Mouse (Mus musculus) forebrain, embryonic 14.5 days (tissue): ENCODE results near the gene Lyplal1. TPM values are rescaled to one million over a fixed set of nuclear protein-coding genes. Genes with fewer than 3 reads are reported as not detected.

Experiments
- ATAC-seq: fragments of 200-750 bp; cut with Nextera tagmentation; 2 replicates; pipeline ENCODE4 v1.8.0; 2017; ENCODE audit warnings: mild to moderate bottlenecking, moderate library complexity
- DNase-seq: peaks from one replicate; pipeline ENCODE4 v3.0.0-alpha.2; 2015; ENCODE audit warnings: low spot score
- H3K27ac ChIP-seq: fragments of 300-500 bp; sonication (generic); 2 replicates; pipeline ENCODE4 v1.5.1; 2014; ENCODE audit warnings: low read depth, mild to moderate bottlenecking, control low read depth, low read length, moderate library complexity
- H3K27me3 ChIP-seq: fragments of 300-500 bp; sonication (generic); replicated peaks from 2 replicates; pipeline ENCODE4 v1.6.1; 2014; ENCODE audit warnings: low read length, control low read depth, mixed read lengths; ENCODE audit not compliant: control insufficient read depth, insufficient read depth
- H3K36me3 ChIP-seq: fragments of 300-500 bp; sonication (generic); 2 replicates; pipeline ENCODE4 v1.6.1; 2014; ENCODE audit warnings: low read length, control low read depth; ENCODE audit not compliant: control insufficient read depth, insufficient read depth
- H3K4me1 ChIP-seq: fragments of 300-500 bp; sonication (generic); 2 replicates; pipeline ENCODE4 v1.6.1; 2014; ENCODE audit warnings: antibody characterized with exemption, low read length, control low read depth; ENCODE audit not compliant: control insufficient read depth, insufficient read depth
- H3K4me2 ChIP-seq: fragments of 300-500 bp; sonication (generic); 2 replicates; pipeline ENCODE4 v1.6.1; 2014; ENCODE audit warnings: mild to moderate bottlenecking, control low read depth, low read length
- H3K4me3 ChIP-seq: fragments of 300-500 bp; sonication (generic); 2 replicates; pipeline ENCODE4 v1.5.1; 2014; ENCODE audit warnings: low read depth, low read length, control low read depth
- H3K9ac ChIP-seq: fragments of 300-500 bp; sonication (generic); 2 replicates; pipeline ENCODE4 v1.6.1; 2014; ENCODE audit warnings: mild to moderate bottlenecking, low read length, control low read depth, moderate library complexity
- H3K9me3 ChIP-seq: fragments of 300-500 bp; sonication (generic); replicated peaks from 2 replicates; pipeline ENCODE4 v1.6.1; 2016; ENCODE audit warnings: low read length, control low read depth, mixed read lengths; ENCODE audit not compliant: control insufficient read depth
- WGBS: fragments of 180-500 bp; shearing (Covaris S2); extraction: QIAGEN DNeasy Blood & Tissue Kit; methylation state at CpG from one replicate; pipeline ENCODE4 v1.1.7; 2014; 5-methylcytosine and 5-hydroxymethylcytosine counted together
- polyA plus RNA-seq: library from polyadenylated mRNA; unstranded; fragments of >200 nt; fragmentation: Nextera tagmentation; extraction: Ambion mirVana; gene quantifications from 2 replicates; pipeline ENCODE4 v1.2.1, GENCODE M21; 2014

The Lyplal1 gene
- polyA plus RNA-seq, result 15.0 and 20.7 TPM in 2 replicates

GRCm38 (mm10) chr1:186116701-186117488 lies at the start of gene Lyplal1:
Gene Lyplal1, minus strand, starts transcription at chr1:186117310.
- Histone ChIP-seq H3K9me3 (no peaks in the 10 kb centered on the region), H3K4me1 (no peaks in the 10 kb centered on the region), H3K9ac (peak within 1 kb of the TSS; percentile 91), H3K4me2 (peak within 1 kb of the TSS; percentile 56), H3K4me3 (peak within 1 kb of the TSS; percentile 61), H3K27ac (peak within 1 kb of the TSS; percentile 78), H3K27me3 (no peaks in the 10 kb centered on the region), H3K36me3 (no peaks in the 10 kb centered on the region)
- DNase-seq (peak; percentile 97), ATAC-seq (peak; percentile 95)
- WGBS, result 3% methylated on average over 44 of the region's 44 CpGs

- Histone ChIP-seq H3K4me3 (no peak overlapping the region), H3K4me1 (no peaks in the 10 kb centered on the region), H3K9me3 (no peaks in the 10 kb centered on the region), H3K9ac (no peak overlapping the region), H3K27ac (no peak overlapping the region), H3K36me3 (no peaks in the 10 kb centered on the region), H3K27me3 (no peaks in the 10 kb centered on the region), H3K4me2 (no peak overlapping the region)
- WGBS, result 73% methylated on average over 2 of the region's 2 CpGs
- ATAC-seq (no peak), DNase-seq (no peak)
Measured at GRCm38 (mm10) chr1:186163616-186164015, 46.5 kb upstream of the Lyplal1 start.

- peak; percentile 33 for DNase-seq
- no peak overlapping the region for H3K4me2 ChIP-seq
- 63% methylated on average over 12 of the region's 12 CpGs for WGBS
- H3K4me3 ChIP-seq, result no peak overlapping the region
- H3K9ac ChIP-seq, result no peak overlapping the region
- no peaks in the 10 kb centered on the region for H3K4me1 ChIP-seq
- H3K36me3 ChIP-seq, result no peaks in the 10 kb centered on the region
- no peaks in the 10 kb centered on the region for H3K9me3 ChIP-seq
- H3K27ac ChIP-seq, result no peak overlapping the region
- no peak for ATAC-seq
- no peaks in the 10 kb centered on the region for H3K27me3 ChIP-seq
Measured at GRCm38 (mm10) chr1:186163206-186163605, 46.1 kb upstream of the Lyplal1 start.

- Histone ChIP-seq H3K4me2 (no peak overlapping the region), H3K9ac (no peak overlapping the region), H3K4me3 (no peak overlapping the region), H3K9me3 (no peaks in the 10 kb centered on the region), H3K27ac (no peak overlapping the region), H3K27me3 (no peaks in the 10 kb centered on the region), H3K4me1 (peaks cover 2% of the 10 kb centered on the region; the same call in 1 of the 2 replicates), H3K36me3 (no peaks in the 10 kb centered on the region)
- WGBS, result 77% methylated on average over 5 of the region's 5 CpGs
- DNase-seq, result no peak
- no peak for ATAC-seq
Measured at GRCm38 (mm10) chr1:186150376-186150775, 33.3 kb upstream of the Lyplal1 start.

GRCm38 (mm10) chr1:186145444-186145843 lies 28.3 kb upstream of the Lyplal1 start:
- Histone ChIP-seq H3K27ac (no peak overlapping the region), H3K27me3 (no peaks in the 10 kb centered on the region; the same call in 1 of the 2 replicates), H3K9ac (no peak overlapping the region), H3K4me2 (no peak overlapping the region), H3K4me1 (peaks cover 3% of the 10 kb centered on the region; the same call in 1 of the 2 replicates), H3K36me3 (no peaks in the 10 kb centered on the region), H3K4me3 (no peak overlapping the region), H3K9me3 (no peaks in the 10 kb centered on the region)
- DNase-seq (peak; percentile 32), ATAC-seq (no peak)
- 66% methylated on average over 6 of the region's 6 CpGs for WGBS

GRCm38 (mm10) chr1:186140191-186140590 lies 23.1 kb upstream of the Lyplal1 start:
- no peak overlapping the region for H3K4me2 ChIP-seq
- WGBS, result 89% methylated on average over 2 of the region's 2 CpGs
- no peak overlapping the region for H3K9ac ChIP-seq
- no peaks in the 10 kb centered on the region for H3K36me3 ChIP-seq
- H3K4me3 ChIP-seq, result no peak overlapping the region
- DNase-seq (no peak), ATAC-seq (no peak)
- H3K9me3 ChIP-seq, result no peaks in the 10 kb centered on the region
- H3K4me1 ChIP-seq, result no peaks in the 10 kb centered on the region
- H3K27ac ChIP-seq, result no peak overlapping the region
- H3K27me3 ChIP-seq, result no peaks in the 10 kb centered on the region; the same call in 1 of the 2 replicates

GRCm38 (mm10) chr1:186137873-186138272 lies 20.8 kb upstream of the Lyplal1 start:
- H3K9ac ChIP-seq, result no peak overlapping the region
- H3K9me3 ChIP-seq, result no peaks in the 10 kb centered on the region
- no peaks in the 10 kb centered on the region for H3K36me3 ChIP-seq
- H3K27ac ChIP-seq, result no peak overlapping the region
- WGBS, result 57% methylated on average over 12 of the region's 12 CpGs
- H3K27me3 ChIP-seq, result no peaks in the 10 kb centered on the region; the same call in 1 of the 2 replicates
- no peak overlapping the region for H3K4me3 ChIP-seq
- no peak overlapping the region for H3K4me2 ChIP-seq
- no peaks in the 10 kb centered on the region for H3K4me1 ChIP-seq
- peak; percentile 87 for DNase-seq
- peak; percentile 87 for ATAC-seq

GRCm38 (mm10) chr1:186136636-186137380 lies 19.7 kb upstream of the Lyplal1 start:
- Histone ChIP-seq H3K27ac (no peak overlapping the region), H3K4me3 (no peak overlapping the region)
- ATAC-seq, result no peak

GRCm38 (mm10) chr1:186131465-186131864 lies 14.4 kb upstream of the Lyplal1 start:
- Histone ChIP-seq H3K27me3 (no peaks in the 10 kb centered on the region), H3K36me3 (no peaks in the 10 kb centered on the region), H3K9me3 (no peaks in the 10 kb centered on the region), H3K4me3 (no peak overlapping the region), H3K4me1 (no peaks in the 10 kb centered on the region), H3K4me2 (no peak overlapping the region), H3K9ac (no peak overlapping the region), H3K27ac (no peak overlapping the region)
- DNase-seq (no peak), ATAC-seq (no peak)
- 88% methylated on average over 3 of the region's 3 CpGs for WGBS

More at GRCm38 (mm10) chr1:186136636-186137380, 19.7 kb upstream of the Lyplal1 start:
- H3K27me3 ChIP-seq, result no peaks in the 10 kb centered on the region; the same call in 1 of the 2 replicates
- no peaks in the 10 kb centered on the region for H3K9me3 ChIP-seq
- 77% methylated on average over 6 of the region's 6 CpGs for WGBS
- H3K9ac ChIP-seq, result no peak overlapping the region
- no peak for DNase-seq
- H3K4me1 ChIP-seq, result no peaks in the 10 kb centered on the region
- H3K4me2 ChIP-seq, result no peak overlapping the region
- H3K36me3 ChIP-seq, result no peaks in the 10 kb centered on the region
